Mouse (Mus musculus) cortical plate, adult 2 months (tissue): ENCODE data around the gene Psme3.

Source experiments
- CTCF ChIP-seq: fragments of 200-500 bp; IDR thresholded peaks from 2 replicates; pipeline ENCODE4 v1.5.1; 2011; ENCODE audit warnings: mild to moderate bottlenecking, control low read depth, low read length; ENCODE audit not compliant: insufficient read depth; ENCODE audit errors: extremely low read depth
- POLR2A ChIP-seq: fragments of 200-500 bp; IDR thresholded peaks from 2 replicates; pipeline ENCODE4 v1.6.1; 2011; ENCODE audit warnings: mild to moderate bottlenecking, low read length, control low read depth; ENCODE audit not compliant: insufficient read depth; ENCODE audit errors: extremely low read depth

- no peak for TF ChIP-seq POLR2A
- TF ChIP-seq CTCF = no peak
Measured at GRCm38 (mm10) chr11:101269577-101270116, 46.4 kb upstream of the Psme3 start.
